Mouse (Mus musculus): ENCODE measurements around the gene Olfr1014.

DNA sequence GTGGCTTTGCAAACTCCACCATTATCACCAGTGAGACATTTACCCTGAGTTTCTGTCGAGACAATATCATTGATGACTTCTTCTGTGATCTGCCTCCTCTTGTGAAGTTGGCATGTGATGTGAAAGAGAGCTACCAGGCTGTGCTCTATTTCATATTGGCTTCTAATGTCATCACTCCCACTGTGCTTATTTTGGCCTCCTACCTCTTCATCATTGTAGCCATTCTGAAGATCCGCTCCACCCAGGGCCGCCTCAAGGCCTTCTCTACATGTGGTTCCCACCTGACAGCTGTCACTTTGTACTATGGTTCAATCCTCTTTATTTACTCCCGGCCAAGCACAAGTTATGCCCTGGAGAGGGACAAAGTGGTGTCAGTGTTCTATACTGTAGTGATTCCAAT lies 18.7 kb upstream of the Olfr1014 start:
- no peak for TF ChIP-seq CTCF (IDR thresholded peaks at IDR 0.05; ENCODE audit: control insufficient read depth, insufficient read depth, low read length)
- no peak for TF ChIP-seq POLR2A (IDR thresholded peaks at IDR 0.05; ENCODE audit: borderline replicate concordance, control insufficient read depth, low read depth, low read length)
